Mouse (Mus musculus): ENCODE measurements around the gene Gm10643.

Gene Gm10643

GRCm38 (mm10) chr8:84071921-84072320 lies 7.0 kb upstream of the Gm10643 start:
- WGBS, result 48% methylated on average over 3 of the region's 3 CpGs

GRCm38 (mm10) chr8:84070667-84071066 lies 5.7 kb upstream of the Gm10643 start:
- WGBS, result 22% methylated on average over 2 of the region's 2 CpGs

GRCm38 (mm10) chr8:84070241-84070640 lies 5.3 kb upstream of the Gm10643 start:
- WGBS, result 70% methylated on average over 5 of the region's 5 CpGs

- 50% methylated on average over 2 of the region's 2 CpGs for WGBS
These were observed 4.8 kb upstream of the Gm10643 start for GRCm38 (mm10) chr8:84069750-84070149.

- WGBS, result 49% methylated on average over 1 of the region's 1 CpGs
These were observed 4.2 kb upstream of the Gm10643 start for GRCm38 (mm10) chr8:84069169-84069568.

- 50% methylated on average over 12 of the region's 12 CpGs for WGBS
These were observed 3.5 kb upstream of the Gm10643 start for GRCm38 (mm10) chr8:84068316-84069035.

- 75% methylated on average over 7 of the region's 7 CpGs for WGBS
These were observed 3.0 kb upstream of the Gm10643 start for GRCm38 (mm10) chr8:84067911-84068310.

GRCm38 (mm10) chr8:84067047-84067573 lies 2.2 kb upstream of the Gm10643 start:
- WGBS, result 1% methylated on average over 58 of the region's 58 CpGs

- WGBS, result under 1% methylated on average over 51 of the region's 51 CpGs
These were observed 1.5 kb upstream of the Gm10643 start, which contains the start of gene Rfx1 for GRCm38 (mm10) chr8:84066291-84066930. Gene Rfx1 (plus strand): TSS chr8:84066834.

- WGBS, result 12% methylated on average over 5 of the region's 5 CpGs
These were observed 628 bp upstream of the Gm10643 start for GRCm38 (mm10) chr8:84065457-84066072.

GRCm38 (mm10) chr8:84063861-84064610 lies 901 bp downstream of the Gm10643 start:
- WGBS, result 77% methylated on average over 8 of the region's 8 CpGs

GRCm38 (mm10) chr8:84060245-84060644 lies 4.7 kb downstream of the Gm10643 start:
- 93% methylated on average over 2 of the region's 2 CpGs for WGBS

GRCm38 (mm10) chr8:84059226-84059625 lies 5.7 kb downstream of the Gm10643 start:
- WGBS, result 96% methylated on average over 2 of the region's 2 CpGs

- 97% methylated on average over 1 of the region's 1 CpGs for WGBS
These were observed 7.1 kb downstream of the Gm10643 start for GRCm38 (mm10) chr8:84057827-84058226.

- 97% methylated on average over 5 of the region's 5 CpGs for WGBS
These were observed 11.7 kb downstream of the Gm10643 start for GRCm38 (mm10) chr8:84053229-84053628.

- 84% methylated on average over 3 of the region's 3 CpGs for WGBS
These were observed 12.2 kb downstream of the Gm10643 start for GRCm38 (mm10) chr8:84052746-84053145.

GRCm38 (mm10) chr8:84048171-84048570 lies 16.8 kb downstream of the Gm10643 start:
- 91% methylated on average over 5 of the region's 5 CpGs for WGBS

GRCm38 (mm10) chr8:84046505-84046904 lies 18.4 kb downstream of the Gm10643 start:
- WGBS, result 87% methylated on average over 3 of the region's 3 CpGs

GRCm38 (mm10) chr8:84044900-84045299 lies 20.0 kb downstream of the Gm10643 start, which contains the start of gene Rln3:
Gene Rln3 (minus strand): TSS chr8:84045000.
- WGBS, result 43% methylated on average over 9 of the region's 9 CpGs

- 38% methylated on average over 7 of the region's 7 CpGs for WGBS
These were observed 20.8 kb downstream of the Gm10643 start for GRCm38 (mm10) chr8:84044103-84044502.

GRCm38 (mm10) chr8:84042948-84043342 lies 22.0 kb downstream of the Gm10643 start:
- WGBS, result 52% methylated on average over 12 of the region's 12 CpGs
